27 mouse cellular contexts compared by ENCODE assay signal in genomic region chr16:29435746-29436145, GRCm38 (mm10). TPM values are rescaled to one million over a fixed set of nuclear protein-coding genes. Genes with fewer than 3 reads are reported as not detected.
DNase-seq lines count a peak whose midpoint lies in the region; ATAC-seq and TF ChIP-seq lines count a peak whose summit lies in the region.
"Had no signal": no experiment of that assay in that cellular context is flagged by ENCODE, and none has a peak within 500 bp of the region (broad histone marks: within the 10 kb centered on the region; RNA-seq: fewer than 3 reads in every experiment).

No protein-coding gene starts in this region.

- H3K9me3 ChIP-seq in intestine, postnatal 0 days (ENCODE audit: control insufficient read depth), result no peaks in the 10 kb centered on the region
- H3K9me3 ChIP-seq in limb, embryonic 10.5 days (replicated peaks), result no peaks in the 10 kb centered on the region
- H3K9me3 ChIP-seq: embryonic facial prominence, embryonic 12.5 days; heart, embryonic 13.5 days; limb, embryonic 13.5 days; liver, embryonic 12.5 days; midbrain, embryonic 12.5 days; neural tube, embryonic 15.5 days had no signal

- ATAC-seq in intestine, postnatal 0 days, result no peak
- ATAC-seq: forebrain, postnatal 0 days; liver, embryonic 12.5 days had no signal

- no peak overlapping the region for H3K4me3 ChIP-seq in intestine, postnatal 0 days (ENCODE audit: low read depth, low read length)
- H3K4me3 ChIP-seq in limb, embryonic 10.5 days, result no peak overlapping the region
- H3K4me3 ChIP-seq: embryonic facial prominence, embryonic 12.5 days; heart, embryonic 13.5 days; limb, embryonic 13.5 days; liver, embryonic 12.5 days; midbrain, embryonic 12.5 days; neural tube, embryonic 15.5 days had no signal

- H3K4me1 ChIP-seq in intestine, postnatal 0 days (replicated peaks; ENCODE audit: control insufficient read depth, insufficient read depth, low read length), result no peaks in the 10 kb centered on the region
- H3K4me1 ChIP-seq in limb, embryonic 10.5 days, result no peaks in the 10 kb centered on the region
- H3K4me1 ChIP-seq: embryonic facial prominence, embryonic 12.5 days; heart, embryonic 13.5 days; limb, embryonic 13.5 days; liver, embryonic 12.5 days; midbrain, embryonic 12.5 days; neural tube, embryonic 15.5 days had no signal

- whole genome bisulfite sequencing in intestine, postnatal 0 days, result 55% methylated on average over 6 of the region's 6 CpGs
- WGBS in limb, embryonic 10.5 days, result 82% methylated on average over 6 of the region's 6 CpGs

- H3K4me2 ChIP-seq in intestine, postnatal 0 days (replicated peaks; ENCODE audit: low read depth), result no peak overlapping the region
- H3K4me2 ChIP-seq: embryonic facial prominence, embryonic 12.5 days; heart, embryonic 13.5 days; hindbrain, embryonic 14.5 days; limb, embryonic 13.5 days; liver, embryonic 12.5 days; midbrain, embryonic 12.5 days; neural tube, embryonic 15.5 days had no signal

- H3K27ac ChIP-seq in intestine, postnatal 0 days (ENCODE audit: low read depth, low read length), result no peak overlapping the region
- H3K27ac ChIP-seq in limb, embryonic 10.5 days, result no peak overlapping the region
- H3K27ac ChIP-seq: embryonic facial prominence, embryonic 12.5 days; heart, embryonic 13.5 days; hindbrain, embryonic 14.5 days; kidney, postnatal 0 days; limb, embryonic 13.5 days; liver, embryonic 12.5 days; midbrain, embryonic 12.5 days; neural tube, embryonic 15.5 days; stomach, postnatal 0 days had no signal

- no peaks in the 10 kb centered on the region for H3K27me3 ChIP-seq in intestine, postnatal 0 days (replicated peaks; ENCODE audit: control insufficient read depth, insufficient read depth, low read length)
- no peaks in the 10 kb centered on the region for H3K27me3 ChIP-seq in limb, embryonic 10.5 days (ENCODE audit: low read depth, poor library complexity, severe bottlenecking)
- H3K27me3 ChIP-seq: embryonic facial prominence, embryonic 12.5 days; heart, embryonic 13.5 days; limb, embryonic 13.5 days; liver, embryonic 12.5 days; midbrain, embryonic 12.5 days; neural tube, embryonic 15.5 days had no signal

- no peak overlapping the region for H3K9ac ChIP-seq in intestine, postnatal 0 days (ENCODE audit: low read depth, low read length)
- H3K9ac ChIP-seq: embryonic facial prominence, embryonic 12.5 days; forebrain, postnatal 0 days; heart, embryonic 13.5 days; hindbrain, embryonic 14.5 days; limb, embryonic 13.5 days; liver, embryonic 12.5 days; midbrain, embryonic 12.5 days; neural tube, embryonic 15.5 days had no signal

- peak; percentile 9 to 51 for DNase-seq in adrenal gland, adult (ENCODE audit: inconsistent age in 2 of 2, low spot score in 1 of 2)
- no peak for DNase-seq in adrenal gland, adult 8-10 months
- peak; percentile 26 for DNase-seq in kidney, postnatal 10 days
- no peak for DNase-seq in kidney, adult 18-20 months
- peak; percentile 7 for DNase-seq in urinary bladder, postnatal 25 days (ENCODE audit: low spot score)
- DNase-seq in urinary bladder, postnatal 10 days (ENCODE audit: low spot score), result no peak
- no peak for DNase-seq in limb, embryonic 10.5 days (ENCODE audit: low spot score)
- DNase-seq: cerebellum, adult 11 months; cerebellum, postnatal 14 days; forebrain, postnatal 0 days; gastrocnemius, postnatal 14 days; heart, postnatal 36 days; layer of hippocampus, postnatal 36 days; lung, adult 18-20 months had no signal

- H3K36me3 ChIP-seq in intestine, postnatal 0 days (ENCODE audit: control insufficient read depth, insufficient read depth), result no peaks in the 10 kb centered on the region
- no peaks in the 10 kb centered on the region for H3K36me3 ChIP-seq in limb, embryonic 10.5 days
- H3K36me3 ChIP-seq: embryonic facial prominence, embryonic 12.5 days; heart, embryonic 13.5 days; limb, embryonic 13.5 days; liver, embryonic 12.5 days; midbrain, embryonic 12.5 days; neural tube, embryonic 15.5 days had no signal

- no peak for TF ChIP-seq CTCF in intestine, postnatal 0 days (IDR thresholded peaks at IDR 0.05; ENCODE audit: low read depth)

RNA-seq across cellular contexts. Expression of gene Atp13a5, which starts 57.2 kb away (rescaled TPM):
- not detected for total RNA-seq in adrenal gland, adult 8-10 months (2022)
- polyA plus RNA-seq in intestine, postnatal 0 days (2015; fragmentation: Nextera tagmentation; extraction: Ambion mirVana), result not detected in 2 replicates
- polyA plus RNA-seq in limb, embryonic 10.5 days (2016; fragmentation: Nextera tagmentation; extraction: Ambion mirVana), result 0.03 TPM in 1 of 2 replicates, not detected in the other
- total RNA-seq: heart, postnatal 36 days; megakaryocyte, adult 5-6 weeks had no signal
- polyA plus RNA-seq: forebrain, embryonic 11.5 days; heart, embryonic 13.5 days; intestine, embryonic 14.5 days; kidney, postnatal 0 days; liver, embryonic 12.5 days had no signal

Comparison
In these comparisons a context has a peak if more than half of its experiments do, and no peak if none do; other contexts are left out.
1. DNase-seq: peak in adrenal gland, adult (2 of 2), kidney, postnatal 10 days (single experiment) and urinary bladder, postnatal 25 days (single experiment); none in adrenal gland, adult 8-10 months (single experiment), kidney, adult 18-20 months (single experiment), urinary bladder, postnatal 10 days (single experiment) and limb, embryonic 10.5 days (single experiment).